Mouse (Mus musculus): ENCODE measurements around the gene Tdp1. TPM values are rescaled to one million over a fixed set of nuclear protein-coding genes. Genes with fewer than 3 reads are reported as not detected.

The Tdp1 gene
- polyA plus RNA-seq, 1 experiment from 2014 or later, result 36.9 TPM

DNA sequence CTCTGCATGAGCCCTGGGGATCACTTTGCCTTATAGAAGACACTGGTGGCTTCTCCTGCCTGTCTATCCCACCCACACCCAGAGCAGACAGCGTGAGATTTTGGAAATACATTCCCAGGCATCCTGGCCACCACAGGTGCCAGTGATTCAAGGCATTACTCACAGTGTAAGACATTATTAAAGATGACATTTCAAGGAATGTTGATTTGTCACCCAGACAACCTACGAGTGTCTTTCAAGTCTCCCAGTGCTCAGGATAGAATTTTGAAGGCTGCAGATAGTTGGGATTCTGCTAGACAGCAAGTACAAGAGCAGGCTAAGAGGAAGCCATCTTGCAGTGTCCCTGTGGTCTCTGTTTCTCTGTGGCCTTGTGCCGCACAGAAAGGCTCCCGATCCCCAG is 47.9 kb downstream of the Tdp1 start:
- no peak overlapping the region for H3K27ac ChIP-seq (ENCODE audit: low read depth, low read length)

DNA sequence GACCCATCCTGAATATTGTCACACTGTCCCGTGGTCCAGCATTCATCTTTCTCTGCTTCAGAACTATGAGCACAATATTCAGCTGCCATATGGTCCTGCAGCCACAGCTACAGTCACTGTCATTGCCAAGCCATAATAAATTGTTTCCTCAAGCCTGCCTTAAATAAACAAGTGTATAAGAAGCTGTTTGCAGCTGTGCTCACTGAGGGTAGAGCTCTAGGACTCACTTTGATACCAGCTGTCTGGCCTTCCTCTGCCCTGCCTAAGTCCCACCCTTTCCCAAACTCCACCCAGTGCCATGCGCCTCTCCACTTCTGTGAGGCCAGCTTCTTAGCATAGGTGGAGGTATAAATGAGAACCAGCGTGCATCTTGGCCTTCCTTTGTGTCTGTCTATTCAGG is 49.3 kb downstream of the Tdp1 start:
- H3K9me3 ChIP-seq (replicated peaks; ENCODE audit: control insufficient read depth, low read length), result no peaks in the 10 kb centered on the region
- H3K36me3 ChIP-seq (ENCODE audit: control insufficient read depth, insufficient read depth, low read length), result 0 out of 2 replicates have a peak, but pooled peaks cover 2% of the 10 kb centered on the region
- H3K4me2 ChIP-seq, result no peak overlapping the region
- 90% methylated on average over 3 of the region's 3 CpGs for WGBS (ENCODE audit: insufficient replicate concordance)
- no peak overlapping the region for H3K9ac ChIP-seq (ENCODE audit: low read depth, low read length)
- no peak overlapping the region for H3K27ac ChIP-seq (ENCODE audit: low read depth, low read length)
- no peak for ATAC-seq (replicated peaks; ENCODE audit: insufficient number of reproducible peaks, low FRiP score, low TSS enrichment)
- no peak overlapping the region for H3K4me3 ChIP-seq (ENCODE audit: low read depth, low read length)
- no peaks in the 10 kb centered on the region for H3K27me3 ChIP-seq (ENCODE audit: control insufficient read depth, insufficient read depth, low read length)
- no peaks in the 10 kb centered on the region for H3K4me1 ChIP-seq (ENCODE audit: control insufficient read depth, insufficient read depth, low read length)

More for the DNA sequence above, 47.9 kb downstream of the Tdp1 start:
- no peak overlapping the region for H3K9ac ChIP-seq (ENCODE audit: low read depth, low read length)
- H3K36me3 ChIP-seq (ENCODE audit: control insufficient read depth, insufficient read depth, low read length), result 0 out of 2 replicates have a peak, but pooled peaks cover 2% of the 10 kb centered on the region
- H3K4me1 ChIP-seq (ENCODE audit: control insufficient read depth, insufficient read depth, low read length), result no peaks in the 10 kb centered on the region
- H3K4me2 ChIP-seq, result no peak overlapping the region
- H3K4me3 ChIP-seq (ENCODE audit: low read depth, low read length), result no peak overlapping the region
- no peaks in the 10 kb centered on the region for H3K9me3 ChIP-seq (replicated peaks; ENCODE audit: control insufficient read depth, low read length)
- no peaks in the 10 kb centered on the region for H3K27me3 ChIP-seq (ENCODE audit: control insufficient read depth, insufficient read depth, low read length)
- 90% methylated on average over 4 of the region's 4 CpGs for WGBS (ENCODE audit: insufficient replicate concordance)
- no peak for ATAC-seq (replicated peaks; ENCODE audit: insufficient number of reproducible peaks, low FRiP score, low TSS enrichment)

DNA sequence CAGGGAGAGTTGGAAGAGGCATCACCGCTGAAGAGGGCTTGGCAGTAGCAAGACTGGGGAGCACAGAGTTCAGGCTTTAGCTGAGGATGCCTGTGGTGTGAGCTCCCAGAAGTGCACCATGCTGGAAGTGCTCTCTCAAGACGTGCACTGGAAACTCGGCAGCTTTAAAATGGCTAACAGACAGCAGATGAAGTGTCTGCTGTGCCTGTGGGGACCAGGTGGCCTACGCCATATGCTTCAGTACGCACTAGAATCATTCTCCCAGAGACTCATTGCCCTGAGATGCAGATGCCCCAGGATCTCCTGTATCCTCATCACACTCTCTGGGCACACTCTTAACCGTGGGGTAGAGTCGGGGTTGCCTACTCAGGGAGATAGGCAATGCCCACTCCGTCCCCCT is 51.1 kb downstream of the Tdp1 start:
- Histone ChIP-seq H3K4me1 (ENCODE audit: control insufficient read depth, insufficient read depth, low read length) (no peaks in the 10 kb centered on the region), H3K27ac (ENCODE audit: low read depth, low read length) (no peak overlapping the region), H3K9me3 (replicated peaks; ENCODE audit: control insufficient read depth, low read length) (no peaks in the 10 kb centered on the region), H3K4me2 (no peak overlapping the region), H3K4me3 (ENCODE audit: low read depth, low read length) (no peak overlapping the region), H3K27me3 (ENCODE audit: control insufficient read depth, insufficient read depth, low read length) (no peaks in the 10 kb centered on the region), H3K9ac (ENCODE audit: low read depth, low read length) (no peak overlapping the region), H3K36me3 (ENCODE audit: control insufficient read depth, insufficient read depth, low read length) (no peaks in the 10 kb centered on the region)
- WGBS (ENCODE audit: insufficient replicate concordance), result 89% methylated on average over 8 of the region's 8 CpGs
- ATAC-seq (replicated peaks; ENCODE audit: insufficient number of reproducible peaks, low FRiP score, low TSS enrichment), result no peak

DNA sequence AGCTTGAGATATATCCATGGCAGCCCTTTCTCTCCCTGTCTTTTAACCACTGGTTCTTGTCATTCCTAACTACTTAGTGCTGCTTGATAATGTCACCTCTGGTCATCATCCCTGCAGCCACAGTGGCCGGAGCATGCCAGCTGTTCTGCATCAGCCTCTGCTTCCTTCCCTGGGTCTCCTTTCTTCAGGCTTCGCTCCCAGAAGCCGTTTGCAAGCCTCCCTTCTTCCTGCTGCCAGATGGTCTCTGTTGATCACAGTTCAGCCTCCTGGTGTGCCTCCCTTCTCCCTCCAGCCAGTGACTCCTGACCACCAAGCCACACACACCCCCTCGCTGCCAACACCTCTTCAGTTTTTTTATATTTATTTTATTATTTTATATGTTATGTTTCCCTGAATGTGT is 54.2 kb downstream of the Tdp1 start:
- no peaks in the 10 kb centered on the region for H3K4me1 ChIP-seq (ENCODE audit: control insufficient read depth, insufficient read depth, low read length)
- H3K36me3 ChIP-seq (ENCODE audit: control insufficient read depth, insufficient read depth, low read length), result no peaks in the 10 kb centered on the region
- ATAC-seq (replicated peaks; ENCODE audit: insufficient number of reproducible peaks, low FRiP score, low TSS enrichment), result no peak
- WGBS (ENCODE audit: insufficient replicate concordance), result 41% methylated on average over 4 of the region's 4 CpGs
- no peak overlapping the region for H3K4me2 ChIP-seq
- H3K4me3 ChIP-seq (ENCODE audit: low read depth, low read length), result no peak overlapping the region
- H3K27ac ChIP-seq (ENCODE audit: low read depth, low read length), result no peak overlapping the region
- no peaks in the 10 kb centered on the region for H3K9me3 ChIP-seq (replicated peaks; ENCODE audit: control insufficient read depth, low read length)
- H3K9ac ChIP-seq (ENCODE audit: low read depth, low read length), result no peak overlapping the region
- no peaks in the 10 kb centered on the region for H3K27me3 ChIP-seq (ENCODE audit: control insufficient read depth, insufficient read depth, low read length)

DNA sequence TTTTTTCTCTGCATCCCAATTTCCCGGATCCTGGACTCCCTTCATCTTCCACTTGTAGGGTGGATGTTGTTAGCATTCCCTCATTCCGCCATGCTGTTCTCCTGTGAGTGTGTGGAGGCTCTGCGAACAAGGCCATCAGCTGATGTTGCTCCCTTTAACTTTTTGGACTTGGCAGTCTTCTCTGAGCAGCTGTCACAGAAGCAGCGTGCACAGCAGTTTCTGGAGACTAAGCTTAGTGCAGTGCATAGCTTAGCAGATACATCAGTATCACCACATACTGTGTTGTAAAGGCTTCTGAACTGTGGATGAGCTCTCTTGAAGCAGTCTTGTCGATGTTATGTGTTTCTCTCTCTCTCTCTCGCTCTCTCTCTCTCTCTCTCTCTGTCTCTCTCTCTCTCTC is 54.9 kb downstream of the Tdp1 start:
- Histone ChIP-seq H3K4me2 (no peak overlapping the region), H3K36me3 (ENCODE audit: control insufficient read depth, insufficient read depth, low read length) (no peaks in the 10 kb centered on the region), H3K4me3 (ENCODE audit: low read depth, low read length) (no peak overlapping the region), H3K9ac (ENCODE audit: low read depth, low read length) (no peak overlapping the region), H3K27ac (ENCODE audit: low read depth, low read length) (no peak overlapping the region), H3K4me1 (ENCODE audit: control insufficient read depth, insufficient read depth, low read length) (no peaks in the 10 kb centered on the region), H3K9me3 (replicated peaks; ENCODE audit: control insufficient read depth, low read length) (no peaks in the 10 kb centered on the region), H3K27me3 (ENCODE audit: control insufficient read depth, insufficient read depth, low read length) (no peaks in the 10 kb centered on the region)
- 81% methylated on average over 6 of the region's 6 CpGs for WGBS (ENCODE audit: insufficient replicate concordance)
- ATAC-seq (replicated peaks; ENCODE audit: insufficient number of reproducible peaks, low FRiP score, low TSS enrichment), result no peak

DNA sequence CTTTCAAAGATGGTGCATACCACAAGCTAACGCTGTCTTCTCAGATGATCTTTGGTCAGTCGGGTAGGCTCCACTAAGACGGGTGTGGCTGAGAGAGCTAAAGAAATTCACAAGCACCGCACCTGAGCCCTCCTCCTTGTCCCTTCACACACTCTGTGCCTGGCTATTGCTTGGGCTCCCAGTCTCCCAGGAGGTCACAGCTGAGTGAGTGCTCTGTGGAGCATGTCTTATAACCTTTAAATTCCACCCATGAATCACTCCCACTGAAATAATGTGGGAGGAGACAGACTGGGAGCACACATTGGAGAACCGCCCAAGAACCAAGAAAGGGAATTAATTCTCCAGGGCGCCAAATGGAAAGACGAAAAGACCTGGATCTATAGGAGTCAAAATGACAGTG is 56.4 kb downstream of the Tdp1 start:
- no peak overlapping the region for H3K4me3 ChIP-seq (ENCODE audit: low read depth, low read length)
- no peaks in the 10 kb centered on the region for H3K27me3 ChIP-seq (ENCODE audit: control insufficient read depth, insufficient read depth, low read length)
- no peak overlapping the region for H3K27ac ChIP-seq (ENCODE audit: low read depth, low read length)
- no peaks in the 10 kb centered on the region for H3K36me3 ChIP-seq (ENCODE audit: control insufficient read depth, insufficient read depth, low read length)
- H3K4me2 ChIP-seq, result no peak overlapping the region
- H3K9ac ChIP-seq (ENCODE audit: low read depth, low read length), result no peak overlapping the region
- no peak for ATAC-seq (replicated peaks; ENCODE audit: insufficient number of reproducible peaks, low FRiP score, low TSS enrichment)
- 90% methylated on average over 7 of the region's 7 CpGs for WGBS (ENCODE audit: insufficient replicate concordance)
- no peaks in the 10 kb centered on the region for H3K4me1 ChIP-seq (ENCODE audit: control insufficient read depth, insufficient read depth, low read length)
- no peaks in the 10 kb centered on the region for H3K9me3 ChIP-seq (replicated peaks; ENCODE audit: control insufficient read depth, low read length)

DNA sequence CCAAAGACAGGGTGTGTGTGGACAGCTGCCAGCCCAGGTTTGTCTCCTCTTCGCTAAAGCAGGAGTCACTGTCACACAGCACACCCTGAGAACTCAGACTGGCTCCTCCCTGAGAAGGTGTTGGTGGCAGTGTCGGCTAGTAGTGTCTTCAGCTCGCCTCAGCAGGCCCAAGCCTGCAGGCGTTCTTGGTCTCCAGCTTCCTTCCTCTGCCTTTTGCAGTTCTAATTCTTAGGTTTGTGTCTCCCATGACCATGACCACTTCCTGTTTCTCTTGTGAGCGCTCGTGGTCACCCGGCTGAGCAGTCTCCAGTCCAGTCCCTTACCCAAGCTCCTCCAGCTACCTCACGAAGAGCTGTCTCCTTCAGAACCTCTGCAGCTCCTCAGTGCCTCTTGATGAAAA is 58.1 kb downstream of the Tdp1 start:
- H3K27ac ChIP-seq (ENCODE audit: low read depth, low read length), result no peak overlapping the region
- H3K27me3 ChIP-seq (ENCODE audit: control insufficient read depth, insufficient read depth, low read length), result no peaks in the 10 kb centered on the region
- no peaks in the 10 kb centered on the region for H3K9me3 ChIP-seq (replicated peaks; ENCODE audit: control insufficient read depth, low read length)
- no peak overlapping the region for H3K4me3 ChIP-seq (ENCODE audit: low read depth, low read length)
- H3K4me1 ChIP-seq (ENCODE audit: control insufficient read depth, insufficient read depth, low read length), result no peaks in the 10 kb centered on the region
- no peak for ATAC-seq (replicated peaks; ENCODE audit: insufficient number of reproducible peaks, low FRiP score, low TSS enrichment)
- 79% methylated on average over 8 of the region's 8 CpGs for WGBS (ENCODE audit: insufficient replicate concordance)
- H3K9ac ChIP-seq (ENCODE audit: low read depth, low read length), result no peak overlapping the region
- H3K4me2 ChIP-seq, result no peak overlapping the region
- no peaks in the 10 kb centered on the region for H3K36me3 ChIP-seq (ENCODE audit: control insufficient read depth, insufficient read depth, low read length)

DNA sequence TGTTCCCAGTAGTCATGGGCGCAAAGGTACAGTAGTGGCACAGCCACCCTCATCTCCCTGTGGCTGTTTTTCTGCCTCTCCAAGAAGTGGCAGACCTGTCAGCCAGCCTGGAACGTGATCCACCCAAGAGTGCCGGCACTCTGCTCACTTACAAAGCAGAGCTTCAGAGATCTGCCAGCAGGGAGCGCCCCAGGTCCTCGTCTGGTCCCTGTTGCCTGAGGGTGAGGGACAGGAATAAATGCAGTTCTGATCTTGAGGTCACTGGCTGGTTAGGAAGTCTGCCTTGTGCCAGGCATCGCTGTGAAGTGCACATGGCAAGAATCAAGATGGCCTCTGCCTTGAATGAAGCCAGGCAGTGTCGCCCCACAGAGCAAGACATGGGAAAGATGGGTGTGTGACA is 68.6 kb downstream of the Tdp1 start:
- Histone ChIP-seq H3K4me3 (ENCODE audit: low read depth, low read length) (no peak overlapping the region), H3K9ac (ENCODE audit: low read depth, low read length) (no peak overlapping the region), H3K4me2 (no peak overlapping the region), H3K36me3 (ENCODE audit: control insufficient read depth, insufficient read depth, low read length) (peaks cover 2% of the 10 kb centered on the region; the same call in 1 of the 2 replicates), H3K27me3 (ENCODE audit: control insufficient read depth, insufficient read depth, low read length) (no peaks in the 10 kb centered on the region), H3K9me3 (replicated peaks; ENCODE audit: control insufficient read depth, low read length) (no peaks in the 10 kb centered on the region), H3K27ac (ENCODE audit: low read depth, low read length) (no peak overlapping the region), H3K4me1 (ENCODE audit: control insufficient read depth, insufficient read depth, low read length) (0 out of 2 replicates have a peak, but pooled peaks cover 3% of the 10 kb centered on the region)
- 57% methylated on average over 7 of the region's 7 CpGs for WGBS (ENCODE audit: insufficient replicate concordance)
- no peak for ATAC-seq (replicated peaks; ENCODE audit: insufficient number of reproducible peaks, low FRiP score, low TSS enrichment)

DNA sequence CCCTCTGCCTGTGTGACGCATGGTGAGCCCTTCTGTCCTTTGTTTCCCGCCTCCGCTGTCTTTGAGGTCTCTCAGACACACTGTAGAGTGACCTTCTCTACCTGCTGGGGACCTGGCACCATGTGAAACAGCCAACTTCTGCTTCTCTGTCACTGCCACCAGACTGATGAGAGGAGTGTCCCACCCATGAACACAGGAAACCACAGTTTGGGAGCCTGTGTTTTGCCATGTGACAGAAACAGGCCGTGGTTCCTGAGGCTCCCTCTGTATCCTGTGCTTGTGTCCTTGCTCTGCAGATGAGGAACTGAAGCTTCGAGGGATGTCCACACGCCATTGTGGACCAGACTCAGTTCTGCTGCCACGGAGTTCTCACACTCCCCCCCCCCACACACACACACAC is 72.1 kb downstream of the Tdp1 start:
- WGBS (ENCODE audit: insufficient replicate concordance), result 81% methylated on average over 7 of the region's 7 CpGs
- Histone ChIP-seq H3K4me1 (ENCODE audit: control insufficient read depth, insufficient read depth, low read length) (0 out of 2 replicates have a peak, but pooled peaks cover 7% of the 10 kb centered on the region), H3K36me3 (ENCODE audit: control insufficient read depth, insufficient read depth, low read length) (peaks cover 2% of the 10 kb centered on the region; the same call in 1 of the 2 replicates), H3K27ac (ENCODE audit: low read depth, low read length) (no peak overlapping the region), H3K4me2 (no peak overlapping the region), H3K9me3 (replicated peaks; ENCODE audit: control insufficient read depth, low read length) (no peaks in the 10 kb centered on the region), H3K9ac (ENCODE audit: low read depth, low read length) (no peak overlapping the region), H3K27me3 (ENCODE audit: control insufficient read depth, insufficient read depth, low read length) (no peaks in the 10 kb centered on the region), H3K4me3 (ENCODE audit: low read depth, low read length) (no peak overlapping the region)
- ATAC-seq (replicated peaks; ENCODE audit: insufficient number of reproducible peaks, low FRiP score, low TSS enrichment), result no peak

All from heart, embryonic 11.5 days (tissue).